Mouse (Mus musculus): ENCODE measurements around the gene Lrmda.
"Not testable (repeated sequence)": the region's sequence is repeated elsewhere in the genome, so short reads cannot be mapped to it uniquely, and the experiment has no call there.

The Lrmda gene

GRCm38 (mm10) chr14:22738603-22739002 lies 719.1 kb downstream of the Lrmda start:
- DNase-seq (ENCODE audit: low spot score) = no peak

DNA sequence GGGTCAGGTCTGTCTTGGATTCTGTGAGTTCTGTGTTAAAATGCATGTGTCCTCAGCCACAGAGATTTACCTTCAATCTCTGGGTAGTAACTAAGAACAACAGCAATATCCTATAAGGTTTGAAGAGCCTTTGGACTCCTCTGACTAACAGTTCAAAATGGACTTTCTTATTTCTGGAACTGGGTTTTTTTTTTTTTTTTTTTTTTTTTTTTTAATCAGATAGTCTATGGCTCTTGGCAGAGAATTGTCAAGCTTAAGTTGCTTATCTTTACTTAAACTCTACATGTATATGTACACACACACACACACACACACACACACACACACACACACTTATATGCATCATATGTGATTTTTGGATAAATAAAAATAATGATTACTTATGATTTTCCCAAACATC lies 723.0 kb downstream of the Lrmda start:
- no peak for DNase-seq (ENCODE audit: low spot score)

DNA sequence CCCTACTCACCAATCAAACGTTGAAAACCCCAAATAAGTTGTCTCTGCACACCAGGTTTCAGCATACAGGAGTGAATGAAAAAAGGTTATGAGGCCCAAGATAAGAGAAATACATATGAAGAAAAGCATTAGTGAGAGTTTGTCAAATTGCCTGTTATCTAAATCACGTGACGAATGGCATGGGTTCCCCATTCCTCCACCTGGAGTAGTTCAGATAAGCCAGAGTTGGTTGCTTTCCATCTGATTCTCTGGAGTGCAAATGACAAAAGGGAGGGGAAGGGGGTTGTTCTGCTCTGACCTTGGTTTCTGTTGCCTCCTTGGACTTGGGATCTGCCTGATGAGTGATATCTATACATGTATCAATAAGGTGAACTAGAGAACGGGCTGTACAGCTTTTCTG lies 723.8 kb downstream of the Lrmda start:
- DNase-seq (ENCODE audit: low spot score) = no peak

DNA sequence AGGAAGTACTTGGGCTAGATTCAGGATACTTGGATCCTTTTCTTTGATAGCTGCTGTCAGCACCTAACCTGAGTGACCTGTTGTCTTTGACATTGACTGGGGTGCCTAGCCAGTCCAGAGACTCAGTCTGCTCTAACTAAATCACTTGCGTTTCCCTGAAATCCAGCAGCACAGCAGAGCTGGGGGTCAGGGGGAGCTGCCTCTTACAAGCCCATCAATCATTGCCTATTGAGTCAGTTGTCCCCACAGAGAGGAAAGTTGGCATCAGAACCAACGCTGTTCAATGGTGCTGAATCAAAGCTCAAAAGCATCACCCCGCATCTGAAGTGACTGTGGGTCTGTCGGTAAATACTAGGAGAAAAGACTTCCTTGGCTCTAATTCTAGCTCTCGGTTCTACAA lies 725.2 kb downstream of the Lrmda start:
- no peak for DNase-seq (ENCODE audit: low spot score)

GRCm38 (mm10) chr14:22745263-22745881 lies 725.9 kb downstream of the Lrmda start:
- no peak for DNase-seq (ENCODE audit: low spot score)

GRCm38 (mm10) chr14:22745882-22746480 lies 726.5 kb downstream of the Lrmda start:
- peak; percentile 8 for DNase-seq (ENCODE audit: low spot score)

DNA sequence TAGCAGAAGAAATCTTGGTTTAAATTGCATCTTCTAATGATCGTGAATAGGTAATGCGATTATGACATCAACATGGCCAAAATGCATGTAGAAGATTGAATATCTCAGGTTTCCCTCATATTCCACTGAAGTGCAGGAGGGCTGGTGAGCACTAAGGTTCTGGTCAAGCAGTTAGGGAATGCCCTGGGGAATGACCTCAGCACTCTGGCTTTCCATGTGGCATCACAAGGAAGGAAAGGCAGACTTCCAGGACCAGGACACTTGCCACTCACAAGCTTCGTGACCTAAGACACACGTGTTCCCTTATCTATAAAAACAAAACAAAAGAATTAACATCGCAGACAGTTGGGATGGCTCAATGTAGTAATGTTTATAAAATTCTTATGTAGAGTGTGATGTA lies 728.3 kb downstream of the Lrmda start:
- DNase-seq (ENCODE audit: low spot score) = no peak

DNA sequence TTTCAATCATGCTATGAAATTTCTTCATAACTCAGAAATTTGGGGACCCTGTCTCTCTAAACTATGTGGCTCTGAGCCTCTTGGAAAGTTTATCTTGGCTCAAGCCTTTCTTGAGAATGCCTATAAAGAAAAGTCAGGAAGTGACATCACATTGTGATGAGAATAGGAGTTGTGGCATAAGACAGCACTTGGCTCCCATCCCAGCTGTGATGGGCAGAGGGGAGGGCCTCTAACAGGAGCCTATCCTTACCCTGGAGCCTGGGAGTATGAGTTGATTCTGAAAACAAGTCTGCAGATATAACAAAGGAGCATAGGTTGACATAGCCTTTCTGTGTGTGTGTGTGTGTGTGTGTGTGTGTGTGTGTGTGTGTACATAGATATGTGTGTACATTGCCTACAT lies 730.9 kb downstream of the Lrmda start:
- DNase-seq (ENCODE audit: low spot score) = no peak

- DNase-seq (ENCODE audit: low spot score) = no peak
These were observed 731.8 kb downstream of the Lrmda start for GRCm38 (mm10) chr14:22751290-22751689.

DNA sequence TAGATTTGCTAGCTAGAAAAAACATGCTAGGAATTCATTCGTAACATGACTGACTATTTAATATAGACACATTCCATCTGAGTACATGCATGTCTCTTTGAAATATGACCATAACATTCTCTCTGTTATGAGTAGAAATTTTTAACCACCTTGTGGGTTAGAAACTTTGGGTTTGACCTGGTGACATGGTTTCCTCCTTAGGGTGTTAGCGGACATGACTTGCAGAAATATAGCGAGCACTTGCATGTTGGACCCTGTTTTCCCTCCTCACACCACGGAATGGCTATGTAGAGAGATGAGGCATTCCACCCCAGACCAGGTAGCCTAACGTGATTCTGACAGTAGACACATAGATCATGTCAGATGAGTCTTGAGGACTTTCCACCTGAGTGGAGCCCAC lies 735.1 kb downstream of the Lrmda start:
- DNase-seq (ENCODE audit: low spot score) = no peak

GRCm38 (mm10) chr14:22757493-22757892 lies 738.0 kb downstream of the Lrmda start:
- no peak for DNase-seq (ENCODE audit: low spot score)

DNA sequence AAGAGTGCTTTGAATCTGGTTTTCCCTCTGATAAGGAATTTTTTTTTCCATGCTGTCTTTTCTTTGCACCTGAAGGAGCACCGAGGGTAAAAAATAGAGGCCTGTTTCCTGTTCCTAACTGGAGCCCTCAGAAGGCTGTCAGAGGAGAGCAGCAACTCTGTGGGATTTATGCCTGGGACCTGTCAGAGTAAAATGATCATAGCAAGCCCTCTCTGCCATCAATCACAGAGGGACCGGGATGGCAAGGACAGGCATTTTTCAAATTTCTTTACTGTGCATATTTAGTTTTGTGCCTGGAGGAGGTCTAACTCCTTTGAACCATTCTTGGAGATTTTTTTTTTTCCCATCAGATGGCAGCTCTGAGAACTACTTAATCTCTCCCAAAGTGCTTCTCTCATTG lies 739.7 kb downstream of the Lrmda start:
- no peak for DNase-seq (ENCODE audit: low spot score)

DNA sequence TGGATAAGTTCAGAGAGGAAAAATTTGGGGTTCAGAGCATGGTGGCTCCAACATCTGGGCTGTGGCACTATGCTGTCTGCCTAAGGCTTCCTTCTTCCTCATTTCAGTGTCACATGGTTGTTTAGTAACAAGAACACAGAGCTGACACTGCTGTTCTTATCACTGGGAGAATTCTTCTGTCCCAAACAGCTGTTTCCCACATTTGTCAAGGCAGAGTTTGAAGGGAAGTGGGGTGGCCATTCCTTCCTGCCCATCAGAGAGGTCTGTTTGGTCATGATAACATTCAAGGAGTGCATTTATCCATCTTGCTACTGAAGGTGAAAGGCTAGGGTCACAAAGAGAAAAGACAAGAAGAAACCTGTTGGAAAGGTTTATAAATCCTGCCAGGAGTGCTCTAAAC lies 740.2 kb downstream of the Lrmda start:
- DNase-seq (ENCODE audit: low spot score) = no peak

GRCm38 (mm10) chr14:22760241-22761039 lies 740.9 kb downstream of the Lrmda start:
- DNase-seq (ENCODE audit: low spot score) = peak; percentile 53

GRCm38 (mm10) chr14:22781709-22782108 lies 762.2 kb downstream of the Lrmda start:
- DNase-seq (ENCODE audit: low spot score) = no peak

DNA sequence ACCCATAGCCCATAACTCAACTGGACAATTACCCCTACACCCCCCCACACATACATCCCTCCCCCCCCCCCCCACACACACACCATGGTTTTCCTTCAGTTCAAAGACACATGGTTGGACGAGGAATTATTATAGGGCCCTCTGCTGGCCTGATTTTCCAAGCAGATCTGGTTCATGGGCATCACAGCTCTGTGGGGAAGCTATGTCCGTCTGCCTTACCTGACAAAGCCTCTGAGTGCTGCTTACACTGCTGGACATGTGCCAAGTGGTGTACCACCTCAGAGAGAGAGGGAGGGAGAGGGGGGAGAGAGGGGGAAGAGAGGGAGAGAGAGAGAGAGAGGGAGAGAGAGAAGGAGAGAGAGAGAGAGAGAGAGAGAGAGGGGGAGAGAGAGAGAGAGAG lies 762.9 kb downstream of the Lrmda start:
- no peak for DNase-seq (ENCODE audit: low spot score)

- DNase-seq (ENCODE audit: low spot score) = peak; percentile 22
These were observed 764.0 kb downstream of the Lrmda start for GRCm38 (mm10) chr14:22783211-22784161.

- DNase-seq (ENCODE audit: low spot score) = no peak
These were observed 780.5 kb downstream of the Lrmda start for GRCm38 (mm10) chr14:22800020-22800419.

- no peak for DNase-seq (ENCODE audit: low spot score)
These were observed 781.5 kb downstream of the Lrmda start for GRCm38 (mm10) chr14:22800871-22801636.

- DNase-seq (ENCODE audit: low spot score) = not testable (repeated sequence)
These were observed 782.2 kb downstream of the Lrmda start for GRCm38 (mm10) chr14:22801714-22802113.

DNA sequence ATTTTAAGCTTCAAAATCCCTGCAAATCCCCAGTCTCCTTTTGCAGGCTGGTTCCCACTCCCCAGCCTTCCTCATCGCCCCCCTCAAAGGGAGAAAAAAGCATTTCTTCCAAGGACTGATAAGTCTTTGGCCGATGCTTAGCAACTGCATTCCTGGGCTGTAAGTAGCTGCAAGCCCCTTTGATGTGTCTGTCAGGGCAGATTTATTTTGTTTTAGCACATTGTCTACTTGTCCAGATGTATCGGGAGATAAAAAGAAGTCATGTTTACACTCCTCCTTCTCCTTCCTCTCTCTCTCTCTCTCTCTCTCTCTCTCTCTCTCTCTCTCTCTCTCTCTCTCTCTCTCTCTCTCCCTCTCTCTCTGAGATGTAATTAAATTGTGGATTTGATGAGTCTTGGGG lies 787.8 kb downstream of the Lrmda start:
- DNase-seq (ENCODE audit: low spot score) = no peak
